Mouse (Mus musculus): ENCODE results near the gene S100pbp. TPM values are rescaled to one million over a fixed set of nuclear protein-coding genes. Genes with fewer than 3 reads are reported as not detected.

Gene S100pbp
- polyA plus RNA-seq, 1 experiment from 2014 or later = 6.9 TPM

GRCm38 (mm10) chr4:129188803-129189541 lies 555 bp downstream of the S100pbp start:
- Histone ChIP-seq H3K36me3 (ENCODE audit: control insufficient read depth, insufficient read depth) (no peaks in the 10 kb centered on the region; the same call in 1 of the 2 replicates), H3K27ac (ENCODE audit: low read depth, low read length) (peak overlapping the region; percentile 87), H3K4me1 (replicated peaks; ENCODE audit: control insufficient read depth, insufficient read depth, low read length) (0 out of 2 replicates have a peak, but pooled peaks cover 6% of the 10 kb centered on the region), H3K9ac (ENCODE audit: low read depth, low read length) (peak overlapping the region; percentile 72), H3K27me3 (replicated peaks; ENCODE audit: control insufficient read depth, insufficient read depth, low read length) (no peaks in the 10 kb centered on the region), H3K9me3 (ENCODE audit: control insufficient read depth) (no peaks in the 10 kb centered on the region), H3K4me3 (ENCODE audit: low read depth, low read length) (peak overlapping the region; percentile 89), H3K4me2 (replicated peaks; ENCODE audit: low read depth) (peak overlapping the region; percentile 74)
- ATAC-seq = peak; percentile 22
- TF ChIP-seq CTCF (IDR thresholded peaks at IDR 0.05; ENCODE audit: low read depth) = 0 out of 2 replicates have a peak, but pooled peaks have one; percentile 8
- WGBS = under 1% methylated on average over 46 of the region's 74 CpGs

- H3K27ac ChIP-seq (ENCODE audit: low read depth, low read length) = no peak overlapping the region
- H3K4me2 ChIP-seq (replicated peaks; ENCODE audit: low read depth) = peak overlapping the region; percentile 74
- 0 out of 2 replicates have a peak, but pooled peaks cover 6% of the 10 kb centered on the region for H3K4me1 ChIP-seq (replicated peaks; ENCODE audit: control insufficient read depth, insufficient read depth, low read length)
- WGBS = 49% methylated on average over 5 of the region's 5 CpGs
- no peaks in the 10 kb centered on the region for H3K9me3 ChIP-seq (ENCODE audit: control insufficient read depth)
- peak overlapping the region; percentile 72; the same call in 1 of the 2 replicates for H3K9ac ChIP-seq (ENCODE audit: low read depth, low read length)
- ATAC-seq = no peak
- no peak for TF ChIP-seq CTCF (IDR thresholded peaks at IDR 0.05; ENCODE audit: low read depth)
- no peaks in the 10 kb centered on the region for H3K27me3 ChIP-seq (replicated peaks; ENCODE audit: control insufficient read depth, insufficient read depth, low read length)
- no peaks in the 10 kb centered on the region; the same call in 1 of the 2 replicates for H3K36me3 ChIP-seq (ENCODE audit: control insufficient read depth, insufficient read depth)
- peak overlapping the region; percentile 89 for H3K4me3 ChIP-seq (ENCODE audit: low read depth, low read length)
Observed at GRCm38 (mm10) chr4:129188041-129188659, 1.4 kb downstream of the S100pbp start.

- Histone ChIP-seq H3K9me3 (ENCODE audit: control insufficient read depth) (no peaks in the 10 kb centered on the region), H3K4me2 (replicated peaks; ENCODE audit: low read depth) (no peak overlapping the region), H3K4me1 (replicated peaks; ENCODE audit: control insufficient read depth, insufficient read depth, low read length) (no peaks in the 10 kb centered on the region), H3K9ac (ENCODE audit: low read depth, low read length) (no peak overlapping the region), H3K36me3 (ENCODE audit: control insufficient read depth, insufficient read depth) (peaks cover 27% of the 10 kb centered on the region), H3K4me3 (ENCODE audit: low read depth, low read length) (no peak overlapping the region), H3K27ac (ENCODE audit: low read depth, low read length) (no peak overlapping the region), H3K27me3 (replicated peaks; ENCODE audit: control insufficient read depth, insufficient read depth, low read length) (no peaks in the 10 kb centered on the region)
- TF ChIP-seq CTCF (IDR thresholded peaks at IDR 0.05; ENCODE audit: low read depth) = peak; percentile 70
- 51% methylated on average over 1 of the region's 1 CpGs for WGBS
- ATAC-seq = no peak
Observed at GRCm38 (mm10) chr4:129179560-129179959, 10.0 kb downstream of the S100pbp start.

- Histone ChIP-seq H3K4me1 (replicated peaks; ENCODE audit: control insufficient read depth, insufficient read depth, low read length) (no peaks in the 10 kb centered on the region), H3K4me3 (ENCODE audit: low read depth, low read length) (no peak overlapping the region), H3K4me2 (replicated peaks; ENCODE audit: low read depth) (no peak overlapping the region), H3K9me3 (ENCODE audit: control insufficient read depth) (no peaks in the 10 kb centered on the region), H3K27me3 (replicated peaks; ENCODE audit: control insufficient read depth, insufficient read depth, low read length) (no peaks in the 10 kb centered on the region), H3K27ac (ENCODE audit: low read depth, low read length) (no peak overlapping the region), H3K36me3 (ENCODE audit: control insufficient read depth, insufficient read depth) (peaks cover 32% of the 10 kb centered on the region), H3K9ac (ENCODE audit: low read depth, low read length) (no peak overlapping the region)
- no peak for ATAC-seq
- TF ChIP-seq CTCF (IDR thresholded peaks at IDR 0.05; ENCODE audit: low read depth) = peak; percentile 46
- 73% methylated on average over 1 of the region's 1 CpGs for WGBS
Observed at GRCm38 (mm10) chr4:129172529-129172928, 17.0 kb downstream of the S100pbp start.

GRCm38 (mm10) chr4:129161581-129162255 lies 27.8 kb downstream of the S100pbp start:
- H3K27me3 ChIP-seq (replicated peaks; ENCODE audit: control insufficient read depth, insufficient read depth, low read length) = no peaks in the 10 kb centered on the region
- 62% methylated on average over 4 of the region's 4 CpGs for WGBS
- no peak overlapping the region for H3K4me3 ChIP-seq (ENCODE audit: low read depth, low read length)
- H3K9ac ChIP-seq (ENCODE audit: low read depth, low read length) = no peak overlapping the region
- H3K9me3 ChIP-seq (ENCODE audit: control insufficient read depth) = no peaks in the 10 kb centered on the region
- peak; percentile 68 for ATAC-seq
- TF ChIP-seq CTCF (IDR thresholded peaks at IDR 0.05; ENCODE audit: low read depth) = no peak
- no peak overlapping the region for H3K27ac ChIP-seq (ENCODE audit: low read depth, low read length)
- H3K4me1 ChIP-seq (replicated peaks; ENCODE audit: control insufficient read depth, insufficient read depth, low read length) = no peaks in the 10 kb centered on the region
- H3K36me3 ChIP-seq (ENCODE audit: control insufficient read depth, insufficient read depth) = peaks cover 19% of the 10 kb centered on the region
- H3K4me2 ChIP-seq (replicated peaks; ENCODE audit: low read depth) = no peak overlapping the region

GRCm38 (mm10) chr4:129161076-129161475 lies 28.5 kb downstream of the S100pbp start:
- H3K27me3 ChIP-seq (replicated peaks; ENCODE audit: control insufficient read depth, insufficient read depth, low read length) = no peaks in the 10 kb centered on the region
- 100% methylated on average over 1 of the region's 1 CpGs for WGBS

More at GRCm38 (mm10) chr4:129161076-129161475, 28.5 kb downstream of the S100pbp start:
- Histone ChIP-seq H3K4me1 (replicated peaks; ENCODE audit: control insufficient read depth, insufficient read depth, low read length) (no peaks in the 10 kb centered on the region), H3K27ac (ENCODE audit: low read depth, low read length) (no peak overlapping the region), H3K4me3 (ENCODE audit: low read depth, low read length) (no peak overlapping the region), H3K9ac (ENCODE audit: low read depth, low read length) (no peak overlapping the region), H3K36me3 (ENCODE audit: control insufficient read depth, insufficient read depth) (peaks cover 21% of the 10 kb centered on the region), H3K9me3 (ENCODE audit: control insufficient read depth) (no peaks in the 10 kb centered on the region), H3K4me2 (replicated peaks; ENCODE audit: low read depth) (no peak overlapping the region)
- no peak for ATAC-seq
- no peak for TF ChIP-seq CTCF (IDR thresholded peaks at IDR 0.05; ENCODE audit: low read depth)

Data from intestine, postnatal 0 days (tissue).